Mouse (Mus musculus): ENCODE results near the gene Rack1. TPM values are rescaled to one million over a fixed set of nuclear protein-coding genes. Genes with fewer than 3 reads are reported as not detected.
"Not testable (repeated sequence)": the region's sequence is repeated elsewhere in the genome, so short reads cannot be mapped to it uniquely, and the experiment has no call there.

Gene Rack1
- polyA plus RNA-seq (2015; fragmentation: Nextera tagmentation; extraction: Ambion mirVana) = 444 and 458 TPM in 2 replicates

DNA sequence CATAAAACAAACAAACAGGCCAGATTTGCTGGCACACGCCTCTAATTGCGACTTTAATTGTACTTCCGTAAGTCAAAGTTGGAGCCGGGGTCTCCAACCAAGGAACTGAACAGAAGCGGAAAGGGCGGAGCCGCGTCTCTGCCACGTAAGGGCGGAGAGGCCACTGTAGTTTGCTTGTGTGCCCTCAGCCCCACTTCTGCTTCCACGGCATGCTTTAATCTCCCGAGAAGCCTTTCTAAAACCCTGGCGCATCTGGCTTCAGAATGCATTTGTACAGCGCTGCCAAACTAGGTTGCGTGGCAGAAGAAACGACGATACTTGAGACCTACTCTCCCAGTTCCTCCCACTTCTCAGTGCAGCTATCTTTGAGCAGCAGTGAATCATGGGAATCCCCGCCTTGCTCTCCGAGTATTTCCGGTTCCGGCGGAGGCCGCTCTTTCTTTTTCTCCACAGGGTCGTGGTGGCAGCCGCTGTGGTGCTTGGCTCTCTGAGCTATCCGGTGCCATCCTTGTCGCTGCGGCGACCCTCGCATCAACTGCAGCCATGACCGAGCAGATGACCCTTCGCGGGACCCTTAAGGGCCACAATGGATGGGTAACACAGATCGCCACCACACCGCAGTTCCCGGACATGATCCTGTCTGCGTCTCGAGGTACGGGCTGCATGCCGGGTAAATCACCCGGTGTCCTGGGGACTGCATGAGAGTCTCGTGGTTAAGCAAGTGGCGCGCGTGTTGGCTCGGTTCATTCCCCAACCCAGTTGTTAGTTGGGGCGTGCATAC is at the start of gene Rack1:
TSS of gene Rack1 (plus strand) at position 412 of the 781 bp plus-strand sequence.
- peak within 1 kb of the TSS; percentile 98 for H3K9ac ChIP-seq
- peak within 1 kb of the TSS; percentile 98 for H3K4me2 ChIP-seq
- peaks cover 42% of the 10 kb centered on the region for H3K36me3 ChIP-seq
- no peaks in the 10 kb centered on the region for H3K27me3 ChIP-seq (replicated peaks)
- H3K27ac ChIP-seq (replicated peaks) = peak within 1 kb of the TSS; percentile 100
- H3K4me1 ChIP-seq = peaks cover 48% of the 10 kb centered on the region
- peak within 1 kb of the TSS; percentile 91 for H3K4me3 ChIP-seq
- under 1% methylated on average over 47 of the region's 47 CpGs for WGBS
- peak; percentile 69 for ATAC-seq (ENCODE audit: extremely low read depth, insufficient number of reproducible peaks, low FRiP score, low TSS enrichment)
- no peaks in the 10 kb centered on the region for H3K9me3 ChIP-seq

- Histone ChIP-seq H3K4me2 (no peak overlapping the region), H3K4me3 (no peak overlapping the region), H3K36me3 (no peaks in the 10 kb centered on the region), H3K9me3 (peaks cover 5% of the 10 kb centered on the region), H3K9ac (no peak overlapping the region), H3K27me3 (replicated peaks) (no peaks in the 10 kb centered on the region), H3K4me1 (no peaks in the 10 kb centered on the region), H3K27ac (replicated peaks) (no peak overlapping the region)
- ATAC-seq (ENCODE audit: extremely low read depth, insufficient number of reproducible peaks, low FRiP score, low TSS enrichment) = no peak
- WGBS = 82% methylated on average over 6 of the region's 6 CpGs
Measured at GRCm38 (mm10) chr11:48750428-48750827, 49.7 kb upstream of the Rack1 start.

- H3K27ac ChIP-seq (replicated peaks); H3K9me3 ChIP-seq; H3K4me2 ChIP-seq; H3K9ac ChIP-seq; H3K4me3 ChIP-seq; ATAC-seq (ENCODE audit: extremely low read depth, insufficient number of reproducible peaks, low FRiP score, low TSS enrichment); H3K27me3 ChIP-seq (replicated peaks); H3K4me1 ChIP-seq; H3K36me3 ChIP-seq: not testable (repeated sequence)
- WGBS = 86% methylated on average over 18 of the region's 18 CpGs
Measured at GRCm38 (mm10) chr11:48753534-48753933, 46.6 kb upstream of the Rack1 start.

- 67% methylated on average over 8 of the region's 8 CpGs for WGBS
- Histone ChIP-seq H3K27me3 (replicated peaks) (no peaks in the 10 kb centered on the region), H3K4me2 (no peak overlapping the region), H3K9me3 (no peaks in the 10 kb centered on the region), H3K4me1 (no peaks in the 10 kb centered on the region), H3K4me3 (no peak overlapping the region), H3K9ac (no peak overlapping the region), H3K36me3 (no peaks in the 10 kb centered on the region), H3K27ac (replicated peaks) (no peak overlapping the region)
- no peak for ATAC-seq (ENCODE audit: extremely low read depth, insufficient number of reproducible peaks, low FRiP score, low TSS enrichment)
Measured at GRCm38 (mm10) chr11:48759021-48759420, 41.1 kb upstream of the Rack1 start.

DNA sequence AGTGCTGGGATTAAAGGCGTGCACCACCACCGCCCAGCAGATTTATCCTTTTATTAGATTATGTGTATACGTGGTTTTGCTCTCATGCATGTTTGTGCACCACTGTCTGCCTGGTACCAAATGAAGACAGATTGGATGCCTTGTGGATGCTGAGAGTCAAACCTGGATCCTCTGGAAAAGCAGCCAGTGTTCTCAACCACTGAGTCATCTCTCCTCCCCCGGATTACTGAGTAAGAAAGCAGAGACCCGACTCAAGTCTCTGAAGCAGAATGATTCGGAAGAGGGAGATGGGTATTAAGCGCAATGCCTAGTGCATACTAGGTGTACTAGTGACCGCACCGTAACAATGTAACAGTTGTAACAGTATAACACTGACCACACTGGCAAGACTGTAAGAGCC is 36.0 kb upstream of the Rack1 start:
- Histone ChIP-seq H3K36me3 (no peaks in the 10 kb centered on the region), H3K27ac (replicated peaks) (no peak overlapping the region), H3K4me1 (no peaks in the 10 kb centered on the region), H3K4me3 (no peak overlapping the region), H3K4me2 (no peak overlapping the region), H3K9ac (no peak overlapping the region), H3K27me3 (replicated peaks) (0 out of 2 replicates have a peak, but pooled peaks cover 3% of the 10 kb centered on the region), H3K9me3 (no peaks in the 10 kb centered on the region)
- no peak for ATAC-seq (ENCODE audit: extremely low read depth, insufficient number of reproducible peaks, low FRiP score, low TSS enrichment)
- 84% methylated on average over 9 of the region's 9 CpGs for WGBS

DNA sequence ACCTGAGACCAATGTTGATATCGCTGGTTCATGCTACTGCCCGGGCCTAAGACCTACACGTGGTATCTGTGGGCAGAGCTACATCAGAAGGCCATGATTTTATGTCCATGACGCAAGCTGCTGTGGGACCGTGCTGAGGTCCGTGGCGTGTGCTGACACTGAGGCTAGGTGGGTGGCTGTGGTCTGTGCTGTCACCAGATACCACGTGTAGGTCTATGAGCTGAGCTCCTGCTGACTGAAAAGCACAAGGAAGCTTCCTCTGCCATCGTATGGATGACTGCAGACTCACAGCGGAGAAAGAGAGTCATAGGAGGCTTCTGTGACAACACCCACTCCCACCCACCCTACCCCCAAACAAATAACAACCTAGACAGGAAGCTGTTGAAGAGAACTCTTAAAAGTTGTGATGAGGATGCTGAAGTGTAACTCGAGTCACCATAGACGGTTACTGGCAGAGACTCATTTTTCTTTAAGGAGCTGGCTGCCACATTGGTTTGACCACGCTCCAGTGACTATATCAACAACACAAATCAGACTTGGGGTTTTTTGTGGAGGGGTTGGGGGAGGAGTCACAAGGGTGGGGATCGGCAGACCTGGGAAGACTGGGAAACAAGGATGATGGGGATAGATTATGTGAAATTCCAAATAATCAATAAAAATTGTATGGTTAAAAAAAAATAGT is 32.8 kb upstream of the Rack1 start:
- no peak overlapping the region for H3K4me3 ChIP-seq
- H3K9me3 ChIP-seq = no peaks in the 10 kb centered on the region
- H3K9ac ChIP-seq = no peak overlapping the region
- no peak for ATAC-seq (ENCODE audit: extremely low read depth, insufficient number of reproducible peaks, low FRiP score, low TSS enrichment)
- 0 out of 2 replicates have a peak, but pooled peaks cover 3% of the 10 kb centered on the region for H3K27me3 ChIP-seq (replicated peaks)
- no peaks in the 10 kb centered on the region for H3K4me1 ChIP-seq
- 77% methylated on average over 14 of the region's 14 CpGs for WGBS
- H3K4me2 ChIP-seq = no peak overlapping the region
- H3K36me3 ChIP-seq = no peaks in the 10 kb centered on the region
- no peak overlapping the region for H3K27ac ChIP-seq (replicated peaks)

- no peak overlapping the region for H3K9ac ChIP-seq
- H3K36me3 ChIP-seq = no peaks in the 10 kb centered on the region
- H3K4me2 ChIP-seq = no peak overlapping the region
- H3K27me3 ChIP-seq (replicated peaks) = no peaks in the 10 kb centered on the region
- WGBS = 9% methylated on average over 2 of the region's 2 CpGs
- H3K4me1 ChIP-seq = no peaks in the 10 kb centered on the region
- no peak overlapping the region for H3K27ac ChIP-seq (replicated peaks)
- H3K9me3 ChIP-seq = no peaks in the 10 kb centered on the region
- no peak for ATAC-seq (ENCODE audit: extremely low read depth, insufficient number of reproducible peaks, low FRiP score, low TSS enrichment)
- H3K4me3 ChIP-seq = no peak overlapping the region
Measured at GRCm38 (mm10) chr11:48771691-48772090, 28.4 kb upstream of the Rack1 start.

DNA sequence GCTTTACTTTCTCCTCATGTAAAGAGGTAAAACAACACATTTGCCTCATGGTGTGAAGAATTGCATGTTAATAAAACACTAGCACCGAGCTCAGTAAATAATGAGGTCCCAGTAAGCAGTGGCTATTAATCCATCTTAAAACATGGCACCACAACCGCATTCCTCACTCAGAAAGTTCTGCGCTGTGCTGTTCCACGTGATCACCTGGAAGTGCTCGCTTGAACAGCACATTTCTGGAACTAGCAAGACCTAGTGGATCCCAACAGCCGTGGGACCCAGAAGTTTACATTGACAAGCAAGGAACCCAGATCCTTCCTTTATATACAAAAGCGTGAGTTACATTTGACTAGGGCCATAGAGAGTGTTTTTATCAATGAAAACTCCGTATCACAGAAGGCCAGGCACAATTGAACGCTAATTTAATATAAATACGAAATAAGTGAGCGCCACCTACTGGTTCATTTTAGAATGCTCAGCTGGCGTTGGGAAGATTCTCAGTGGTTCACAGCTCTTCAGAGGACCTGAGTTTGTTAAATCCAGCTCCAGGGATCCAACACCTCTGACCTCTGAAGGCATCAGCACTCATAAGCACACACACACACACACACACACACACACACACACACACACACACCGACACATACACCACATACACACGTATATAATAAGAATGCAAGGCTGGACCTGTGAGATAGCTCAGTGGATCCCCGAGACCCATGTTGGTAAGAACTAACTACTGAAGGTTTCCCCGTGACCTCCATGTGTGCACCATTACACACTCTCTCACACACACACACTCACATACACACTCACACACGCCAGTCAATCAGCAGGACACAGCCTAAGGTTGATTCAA is 25.5 kb upstream of the Rack1 start:
- no peaks in the 10 kb centered on the region for H3K36me3 ChIP-seq
- H3K27me3 ChIP-seq (replicated peaks) = no peaks in the 10 kb centered on the region
- no peak overlapping the region for H3K9ac ChIP-seq
- 35% methylated on average over 17 of the region's 17 CpGs for WGBS
- ATAC-seq (ENCODE audit: extremely low read depth, insufficient number of reproducible peaks, low FRiP score, low TSS enrichment) = no peak
- no peaks in the 10 kb centered on the region for H3K9me3 ChIP-seq
- H3K4me2 ChIP-seq = peak overlapping the region; percentile 47; the same call in 1 of the 2 replicates
- no peaks in the 10 kb centered on the region for H3K4me1 ChIP-seq
- no peak overlapping the region for H3K4me3 ChIP-seq
- H3K27ac ChIP-seq (replicated peaks) = no peak overlapping the region

DNA sequence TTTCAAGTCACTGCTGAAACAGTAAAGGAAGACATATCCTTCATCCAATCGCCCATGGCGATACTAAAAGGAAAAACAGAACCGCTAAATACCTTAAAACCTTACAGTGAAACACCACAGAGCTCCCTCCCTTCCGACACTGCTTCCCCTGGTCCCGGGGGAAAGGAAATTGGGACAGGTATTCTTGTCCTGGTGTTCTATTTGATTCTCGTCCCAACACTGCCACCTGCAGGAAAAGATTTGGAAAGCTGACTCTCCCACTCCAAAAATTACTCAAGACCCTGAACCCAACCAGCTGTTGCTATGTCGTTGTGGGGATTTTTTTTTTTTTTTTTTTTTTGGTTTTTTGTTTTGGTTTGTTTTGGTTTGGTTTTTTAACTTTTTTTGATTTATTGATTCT is 24.6 kb upstream of the Rack1 start:
- Histone ChIP-seq H3K9me3 (no peaks in the 10 kb centered on the region), H3K4me2 (peak overlapping the region; percentile 38), H3K27me3 (replicated peaks) (no peaks in the 10 kb centered on the region), H3K36me3 (no peaks in the 10 kb centered on the region), H3K4me1 (no peaks in the 10 kb centered on the region), H3K9ac (no peak overlapping the region), H3K4me3 (no peak overlapping the region), H3K27ac (replicated peaks) (no peak overlapping the region)
- ATAC-seq (ENCODE audit: extremely low read depth, insufficient number of reproducible peaks, low FRiP score, low TSS enrichment) = no peak
- WGBS = 3% methylated on average over 7 of the region's 7 CpGs

DNA sequence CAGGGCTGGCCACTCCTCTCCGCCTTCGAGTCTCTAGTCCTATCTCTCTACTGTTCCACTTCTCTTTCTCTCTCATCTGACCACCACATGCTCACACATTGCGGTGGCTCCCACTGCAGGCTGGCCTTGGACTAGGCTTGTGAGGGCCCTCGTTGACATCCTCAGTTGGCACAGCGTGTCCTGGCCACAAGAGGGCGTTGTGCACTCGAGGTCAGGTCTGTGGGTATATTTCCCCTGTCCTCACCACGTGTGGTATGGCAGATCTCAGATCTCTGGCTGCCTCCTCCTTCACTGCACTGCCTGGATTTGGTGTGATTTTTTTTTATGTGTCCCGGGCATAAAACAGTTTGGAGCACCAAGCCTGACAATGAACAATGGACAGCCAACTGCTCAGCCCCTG is 23.5 kb upstream of the Rack1 start:
- H3K36me3 ChIP-seq = no peaks in the 10 kb centered on the region
- no peak overlapping the region for H3K27ac ChIP-seq (replicated peaks)
- no peak for ATAC-seq (ENCODE audit: extremely low read depth, insufficient number of reproducible peaks, low FRiP score, low TSS enrichment)
- no peaks in the 10 kb centered on the region for H3K9me3 ChIP-seq
- H3K27me3 ChIP-seq (replicated peaks) = no peaks in the 10 kb centered on the region
- H3K4me3 ChIP-seq = no peak overlapping the region
- H3K4me1 ChIP-seq = no peaks in the 10 kb centered on the region
- 35% methylated on average over 9 of the region's 9 CpGs for WGBS
- no peak overlapping the region for H3K9ac ChIP-seq
- H3K4me2 ChIP-seq = no peak overlapping the region

DNA sequence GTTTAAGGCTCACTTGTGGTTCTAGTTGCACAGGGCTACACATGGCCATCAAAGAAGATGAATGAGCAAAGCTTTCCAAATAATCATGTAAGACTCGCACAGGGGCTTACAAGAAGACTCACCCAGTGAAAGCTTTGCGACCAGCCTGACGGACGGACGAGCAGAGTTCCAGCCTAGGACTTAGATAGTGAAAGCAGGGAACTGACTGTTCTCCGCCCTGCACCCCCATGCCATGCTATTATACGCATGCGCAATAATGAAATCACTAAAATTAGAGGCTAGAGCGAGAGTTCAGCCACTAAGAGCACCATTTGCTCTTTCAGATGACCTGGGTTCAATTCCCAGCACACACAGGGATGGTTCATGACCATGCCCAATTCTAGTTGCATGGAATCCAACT is 22.8 kb upstream of the Rack1 start:
- Histone ChIP-seq H3K4me3 (no peak overlapping the region), H3K36me3 (no peaks in the 10 kb centered on the region), H3K4me2 (no peak overlapping the region), H3K9ac (no peak overlapping the region), H3K27me3 (replicated peaks) (no peaks in the 10 kb centered on the region), H3K4me1 (no peaks in the 10 kb centered on the region), H3K27ac (replicated peaks) (no peak overlapping the region), H3K9me3 (no peaks in the 10 kb centered on the region)
- no peak for ATAC-seq (ENCODE audit: extremely low read depth, insufficient number of reproducible peaks, low FRiP score, low TSS enrichment)
- 85% methylated on average over 9 of the region's 9 CpGs for WGBS

Data from heart, embryonic 13.5 days (tissue).